Mouse (Mus musculus) heart, adult 11 months (tissue): ENCODE measurements around the gene Dlgap1.

Source experiments
- DNase-seq: peaks from one replicate; pipeline ENCODE4 v3.0.0; 2022

Dlgap1 gene

GRCm38 (mm10) chr17:70848511-70849398 lies 879.9 kb downstream of the Dlgap1 start:
- peak; percentile 98 for DNase-seq

GRCm38 (mm10) chr17:70849399-70850232 lies 880.7 kb downstream of the Dlgap1 start:
- peak; percentile 99 for DNase-seq

GRCm38 (mm10) chr17:70850233-70850995 lies 881.5 kb downstream of the Dlgap1 start:
- peak; percentile 97 for DNase-seq

GRCm38 (mm10) chr17:70850996-70851991 lies 882.4 kb downstream of the Dlgap1 start:
- DNase-seq = peak; percentile 99

- DNase-seq = peak; percentile 96
Measured at GRCm38 (mm10) chr17:70852011-70852685, 883.3 kb downstream of the Dlgap1 start.

GRCm38 (mm10) chr17:70852686-70853386 lies 884.0 kb downstream of the Dlgap1 start:
- peak; percentile 99 for DNase-seq

- peak; percentile 98 for DNase-seq
Measured at GRCm38 (mm10) chr17:70853436-70853905, 884.6 kb downstream of the Dlgap1 start, which contains the start of gene Tgif1. Gene Tgif1 (minus strand): TSS chr17:70853546.

- DNase-seq = no peak
Measured at GRCm38 (mm10) chr17:70854021-70854420, 885.1 kb downstream of the Dlgap1 start.

GRCm38 (mm10) chr17:70856871-70857415 lies 888.1 kb downstream of the Dlgap1 start:
- no peak for DNase-seq

- no peak for DNase-seq
Measured at GRCm38 (mm10) chr17:70858814-70859213, 889.9 kb downstream of the Dlgap1 start.

- no peak for DNase-seq
Measured at GRCm38 (mm10) chr17:70864117-70864516, 895.2 kb downstream of the Dlgap1 start.

GRCm38 (mm10) chr17:70864645-70865044 lies 895.8 kb downstream of the Dlgap1 start:
- no peak for DNase-seq

- DNase-seq = no peak
Measured at GRCm38 (mm10) chr17:70865060-70865604, 896.3 kb downstream of the Dlgap1 start.

- no peak for DNase-seq
Measured at GRCm38 (mm10) chr17:70866029-70866428, 897.2 kb downstream of the Dlgap1 start.

GRCm38 (mm10) chr17:70866538-70867114 lies 897.8 kb downstream of the Dlgap1 start:
- DNase-seq = no peak

GRCm38 (mm10) chr17:70868577-70869229 lies 899.8 kb downstream of the Dlgap1 start:
- no peak for DNase-seq

- no peak for DNase-seq
Measured at GRCm38 (mm10) chr17:70870581-70870980, 901.7 kb downstream of the Dlgap1 start.
